Mouse (Mus musculus) gastrocnemius, adult 2 months (tissue): ENCODE data around the gene Chkb. TPM values are rescaled to one million over a fixed set of nuclear protein-coding genes. Genes with fewer than 3 reads are reported as not detected.
A peak's percentile ranks its signal among the peaks of the same experiment; 100 is the strongest.

Experiments used
- DNase-seq: peaks from one replicate; pipeline ENCODE4 v3.0.0; 2022
- H3K27ac ChIP-seq: fragments of 200-600 bp; 2 replicates; pipeline ENCODE4 v1.8.1; 2022; ENCODE audit warnings: mild to moderate bottlenecking
- H3K4me3 ChIP-seq: fragments of 200-600 bp; 2 replicates; pipeline ENCODE4 v1.8.1; 2022; ENCODE audit warnings: mild to moderate bottlenecking, moderate library complexity
- CTCF ChIP-seq: fragments of 200-600 bp; IDR thresholded peaks from 2 replicates; pipeline ENCODE4 v1.8.1; 2022; ENCODE audit warnings: antibody characterized with exemption, mild to moderate bottlenecking, moderate library complexity
- intact Hi-C: fragments of 180-260 bp; cut with DNase I; formaldehyde crosslinking; loops from one replicate; pipeline ENCODE4 v1.15.1; 2025
- long read RNA-seq, 2 experiments: library from polyadenylated mRNA; stranded (forward); transcript quantifications; one replicate each; pipeline ENCODE4 v2.0.0; 2021
- total RNA-seq, 2 experiments: library from RNA; stranded (reverse); gene quantifications; 2 replicates each; pipeline ENCODE4 v1.2.3; 2021

Chkb gene
- total RNA-seq = 10 to 100 TPM; 21.4 to 23.3 TPM
- long read RNA-seq, experiment 1, transcript Chkb-201 (11 exons, 1,707 nt) = major isoform, 13 of 25 reads
- long read RNA-seq, experiment 1, partial matches to known transcripts = 2 of 25 reads
- long read RNA-seq, experiment 1, other reads (novel, unspliced or antisense) = 6 of 25 reads
- long read RNA-seq, experiment 2, transcript Chkb-201 (11 exons, 1,707 nt) = major isoform, 20 of 41 reads
- long read RNA-seq, experiment 2, transcript Chkb-208 (10 exons, 1,416 nt) = minor isoform, 5 of 41 reads
- long read RNA-seq, experiment 2, partial matches to known transcripts = 3 of 41 reads
- long read RNA-seq, experiment 2, other reads (novel, unspliced or antisense) = 8 of 41 reads

- H3K4me3 ChIP-seq = peak within 1 kb of the TSS; percentile 71
- peak within 1 kb of the TSS; percentile 99 for H3K27ac ChIP-seq
- no peak for TF ChIP-seq CTCF
- peak; percentile 96 for DNase-seq
- intact Hi-C loops = loop anchor here (2.0 kb wide), 1 partner anchor 73 kb away; no protein-coding TSS in a partner anchor
Observed at GRCm38 (mm10) chr15:89429352-89430221, at the start of gene Chkb, which contains the start of the genes C730034F03Rik and Gm44502. Gene Chkb, minus strand, starts transcription at chr15:89429908. Gene C730034F03Rik, plus strand, starts transcription at chr15:89429589. Gene Gm44502, minus strand, starts transcription at chr15:89429696.

DNA sequence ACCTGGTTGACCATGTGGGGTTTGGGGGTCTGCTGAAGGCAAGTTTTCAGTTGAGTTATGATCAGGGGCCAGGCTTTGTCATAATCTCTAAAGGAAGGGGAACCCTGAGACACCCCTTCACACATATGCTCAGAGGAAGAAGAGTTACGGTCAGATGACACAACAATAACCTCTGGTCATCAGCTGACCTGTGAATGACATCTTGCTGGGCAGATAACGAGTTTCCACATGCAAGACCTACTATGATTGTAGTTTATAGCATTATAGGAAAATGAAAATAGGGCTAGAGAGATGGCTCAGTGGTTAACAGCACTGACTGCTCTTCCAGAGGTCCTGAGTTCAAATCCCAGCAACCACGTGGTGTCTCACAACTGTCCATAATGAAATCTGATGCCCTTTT lies 48.9 kb upstream of the Chkb start:
- no peak overlapping the region for H3K4me3 ChIP-seq
- H3K27ac ChIP-seq = no peak overlapping the region
- intact Hi-C loops = no loop called here
- TF ChIP-seq CTCF = no peak
- no peak for DNase-seq

- intact Hi-C loops = no loop called here
- peak overlapping the region; percentile 46; the same call in 1 of the 2 replicates for H3K27ac ChIP-seq
- no peak for TF ChIP-seq CTCF
- H3K4me3 ChIP-seq = no peak overlapping the region
- DNase-seq = no peak
Observed at GRCm38 (mm10) chr15:89477806-89478205, 48.1 kb upstream of the Chkb start.

DNA sequence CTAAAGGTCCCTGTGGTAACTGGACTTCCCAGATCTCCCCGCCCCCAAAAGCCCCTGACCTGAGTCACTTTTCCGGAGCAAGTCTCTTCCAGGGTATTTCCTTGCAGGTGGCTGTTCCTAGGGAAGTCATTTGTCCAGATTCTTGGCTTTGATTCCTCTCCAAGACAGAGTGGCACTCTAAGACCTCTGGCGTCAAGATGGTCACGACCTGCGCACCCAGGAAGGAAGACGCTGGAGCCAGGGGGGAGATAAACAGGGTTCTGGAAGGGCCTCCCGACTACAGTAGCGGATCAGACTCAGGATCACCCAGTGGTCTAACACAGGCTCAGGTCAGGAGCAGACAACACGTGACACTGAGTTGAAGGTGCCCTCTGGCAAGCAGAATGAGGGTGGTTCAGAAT lies 47.4 kb upstream of the Chkb start, which contains the start of gene Arsa:
TSS of gene Arsa (minus strand) at position 335 of the 401 bp plus-strand sequence.
- intact Hi-C loops = no loop called here
- H3K4me3 ChIP-seq = peak within 1 kb of the TSS; percentile 73
- no peak for TF ChIP-seq CTCF
- peak within 1 kb of the TSS; percentile 90 for H3K27ac ChIP-seq
- peak; percentile 33 for DNase-seq

- intact Hi-C loops = no loop called here
- no peak for DNase-seq
- Histone ChIP-seq H3K4me3 (peak overlapping the region; percentile 73), H3K27ac (peak overlapping the region; percentile 90)
- no peak for TF ChIP-seq CTCF
Observed at GRCm38 (mm10) chr15:89476475-89476815, 46.7 kb upstream of the Chkb start.

GRCm38 (mm10) chr15:89475611-89476474 lies 46.1 kb upstream of the Chkb start:
- no peak for TF ChIP-seq CTCF
- Histone ChIP-seq H3K4me3 (peak overlapping the region; percentile 73), H3K27ac (peak overlapping the region; percentile 90)
- intact Hi-C loops = no loop called here
- DNase-seq = peak; percentile 97

DNA sequence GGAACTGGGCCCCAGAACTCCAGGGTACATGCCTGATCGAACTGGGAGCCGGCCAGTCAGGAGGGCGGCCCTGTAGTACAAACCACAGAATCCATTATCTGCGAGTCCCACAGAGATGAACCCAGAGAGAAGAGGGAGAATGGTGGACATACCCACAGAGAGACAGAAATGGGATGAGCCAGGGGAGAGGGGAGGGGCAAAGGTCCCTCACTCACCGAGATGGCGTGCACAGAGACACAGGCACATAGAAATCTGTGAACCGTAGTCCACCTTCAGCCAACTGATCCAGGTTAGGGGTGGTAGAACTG lies 45.5 kb upstream of the Chkb start:
- no peak for DNase-seq
- peak overlapping the region; percentile 73 for H3K4me3 ChIP-seq
- TF ChIP-seq CTCF = no peak
- H3K27ac ChIP-seq = peak overlapping the region; percentile 90; the same call in 1 of the 2 replicates
- intact Hi-C loops = no loop called here

DNA sequence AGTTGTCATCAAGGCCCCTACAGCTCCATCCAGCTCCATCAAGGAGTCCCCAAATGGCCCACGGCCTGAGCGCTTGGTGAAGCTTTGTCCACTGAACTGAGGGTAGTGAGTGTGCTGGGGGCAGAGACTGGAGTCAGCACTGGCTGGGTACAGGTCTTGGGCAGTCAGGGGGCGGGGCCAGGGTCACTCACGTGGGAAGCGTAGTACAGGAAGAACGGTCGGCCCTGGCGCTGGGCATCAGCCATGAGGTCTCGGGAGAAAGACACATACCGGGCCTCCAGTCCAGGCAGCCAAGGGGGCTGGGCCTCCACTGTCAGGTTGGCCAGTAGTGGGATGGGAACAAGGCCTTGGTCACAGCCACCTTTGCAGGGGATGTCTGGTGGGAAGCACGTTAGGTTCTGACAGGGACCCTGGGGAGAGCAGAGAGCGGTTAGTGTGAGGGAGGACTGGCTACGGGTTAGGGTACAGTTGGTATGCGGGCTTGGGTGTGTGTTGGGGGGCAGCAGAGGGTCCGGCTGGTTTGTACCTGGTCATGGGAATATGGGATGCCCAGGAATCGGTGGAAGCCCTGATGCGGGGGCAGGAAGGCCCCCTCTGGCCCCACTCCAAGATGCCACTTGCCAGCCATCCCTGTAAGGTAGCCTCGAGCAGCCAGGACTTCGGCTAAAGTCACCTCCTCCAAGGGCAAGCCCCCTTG lies 45.0 kb upstream of the Chkb start:
- H3K4me3 ChIP-seq = peak overlapping the region; percentile 73
- H3K27ac ChIP-seq = no peak overlapping the region
- peak; percentile 29 for DNase-seq
- TF ChIP-seq CTCF = no peak
- intact Hi-C loops = loop anchor here (5.0 kb wide), 1 partner anchor 43 kb away; no protein-coding TSS in a partner anchor

GRCm38 (mm10) chr15:89473921-89474320 lies 44.2 kb upstream of the Chkb start:
- H3K4me3 ChIP-seq = no peak overlapping the region
- TF ChIP-seq CTCF = no peak
- H3K27ac ChIP-seq = no peak overlapping the region
- DNase-seq = no peak
- intact Hi-C loops = loop anchor here (5.0 kb wide), 1 partner anchor 43 kb away; no protein-coding TSS in a partner anchor

DNA sequence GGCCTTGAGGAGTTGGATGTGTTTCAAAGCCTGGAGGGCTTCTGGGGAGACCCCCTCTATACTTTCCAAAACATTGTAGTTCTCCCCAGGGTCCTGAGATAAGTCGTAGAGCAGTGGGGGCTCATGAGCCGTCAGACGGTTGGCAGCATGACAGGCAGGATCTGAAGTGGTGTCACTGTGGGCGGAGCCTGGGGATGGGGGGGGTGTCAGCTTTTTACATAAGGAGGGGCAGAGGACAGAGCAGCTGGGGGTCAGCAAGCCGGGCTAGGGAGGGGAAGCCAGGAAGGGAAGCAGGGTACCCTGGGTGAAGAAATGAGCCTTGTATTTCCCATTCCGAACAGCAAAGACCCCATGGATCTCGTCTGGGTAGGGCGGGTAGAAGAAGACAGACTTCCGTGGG lies 43.7 kb upstream of the Chkb start:
- H3K27ac ChIP-seq = no peak overlapping the region
- H3K4me3 ChIP-seq = no peak overlapping the region
- TF ChIP-seq CTCF = no peak
- intact Hi-C loops = loop anchor here (5.0 kb wide), 1 partner anchor 44 kb away; no protein-coding TSS in a partner anchor
- DNase-seq = no peak

- no peak for TF ChIP-seq CTCF
- H3K27ac ChIP-seq = no peak overlapping the region
- no peak overlapping the region for H3K4me3 ChIP-seq
- intact Hi-C loops = loop anchor here (5.0 kb wide), 1 partner anchor 46 kb away; no protein-coding TSS in a partner anchor
- no peak for DNase-seq
Observed at GRCm38 (mm10) chr15:89471476-89471875, 41.8 kb upstream of the Chkb start.

- Histone ChIP-seq H3K27ac (no peak overlapping the region), H3K4me3 (no peak overlapping the region)
- no peak for DNase-seq
- intact Hi-C loops = loop anchor here (5.0 kb wide), 2 partner anchors 39 to 96 kb away; partner anchors contain the start of gene Sco2
- TF ChIP-seq CTCF = peak; percentile 69
Observed at GRCm38 (mm10) chr15:89468577-89468976, 38.9 kb upstream of the Chkb start.
